Mouse (Mus musculus): ENCODE data around the gene Notch2. TPM values are rescaled to one million over a fixed set of nuclear protein-coding genes. Genes with fewer than 3 reads are reported as not detected.
"Not testable (repeated sequence)": the region's sequence is repeated elsewhere in the genome, so short reads cannot be mapped to it uniquely, and the experiment has no call there.

Gene Notch2
- polyA plus RNA-seq, 1 experiment from 2014 or later: 7.9 TPM

DNA sequence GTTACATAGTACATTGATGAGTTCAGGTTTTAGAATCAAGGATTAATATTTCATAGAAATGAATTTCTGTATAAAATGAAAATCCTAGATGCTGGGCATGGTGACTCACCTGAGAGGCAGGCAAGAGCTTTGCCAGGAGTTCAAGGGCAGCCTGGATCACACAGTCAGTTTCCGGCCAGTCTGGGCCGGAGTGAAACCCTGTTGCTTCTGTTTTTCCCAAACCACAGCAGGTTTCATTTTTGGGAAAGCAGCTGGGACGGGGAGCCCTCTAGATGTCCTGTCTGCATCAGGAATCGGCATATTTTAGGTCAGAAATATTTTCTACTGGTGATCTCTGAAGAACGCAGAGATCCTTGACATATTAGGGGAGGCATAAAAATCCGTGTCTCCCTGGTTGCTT, 29.0 kb downstream of the Notch2 start:
- Histone ChIP-seq H3K27ac (ENCODE audit: low read length) (peak overlapping the region; percentile 8), H3K9me3 (replicated peaks; ENCODE audit: control insufficient read depth, low read length) (no peaks in the 10 kb centered on the region), H3K4me3 (ENCODE audit: low read depth, low read length) (no peak overlapping the region), H3K9ac (ENCODE audit: low read depth, low read length) (no peak overlapping the region), H3K27me3 (ENCODE audit: control insufficient read depth, insufficient read depth, low read depth, low read length) (no peaks in the 10 kb centered on the region), H3K4me2 (ENCODE audit: low read depth, low read length) (no peak overlapping the region), H3K36me3 (ENCODE audit: control insufficient read depth, insufficient read depth) (no peaks in the 10 kb centered on the region), H3K4me1 (ENCODE audit: control insufficient read depth, low read depth, low read length) (peaks cover 33% of the 10 kb centered on the region)
- ATAC-seq (ENCODE audit: low read depth): no peak
- WGBS (ENCODE audit: insufficient replicate concordance): 77% methylated on average over 6 of the region's 6 CpGs

DNA sequence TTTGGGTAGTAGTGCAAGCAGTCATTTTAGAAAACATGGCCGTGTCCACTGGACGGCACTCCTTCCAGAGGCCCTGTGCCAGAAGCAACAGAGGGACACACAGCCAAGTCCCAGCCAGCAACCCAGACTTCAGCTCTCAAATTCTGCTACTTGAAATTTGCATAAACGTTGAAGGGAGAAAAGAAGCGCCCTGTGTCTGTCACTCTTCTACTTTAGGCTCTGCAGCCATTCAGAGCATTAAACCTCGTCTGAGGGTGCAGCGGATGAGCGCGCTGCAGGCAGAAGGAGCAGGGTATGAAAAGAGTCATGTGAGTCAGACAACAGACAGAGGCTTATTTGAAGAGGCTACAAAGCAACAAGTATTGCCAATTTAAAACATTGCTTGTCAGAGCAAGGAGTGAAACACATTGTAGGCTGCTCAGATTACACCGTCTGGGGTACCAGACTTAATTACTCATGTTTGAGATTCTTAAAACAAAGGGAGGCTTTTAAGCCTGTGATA, 29.7 kb downstream of the Notch2 start:
- 66% methylated on average over 9 of the region's 9 CpGs for WGBS (ENCODE audit: insufficient replicate concordance)
- Histone ChIP-seq H3K4me2 (ENCODE audit: low read depth, low read length) (no peak overlapping the region), H3K27ac (ENCODE audit: low read length) (peak overlapping the region; percentile 57), H3K9ac (ENCODE audit: low read depth, low read length) (0 out of 2 replicates have a peak overlapping the region, but pooled peaks have one; percentile 18), H3K27me3 (ENCODE audit: control insufficient read depth, insufficient read depth, low read depth, low read length) (no peaks in the 10 kb centered on the region), H3K9me3 (replicated peaks; ENCODE audit: control insufficient read depth, low read length) (no peaks in the 10 kb centered on the region), H3K4me3 (ENCODE audit: low read depth, low read length) (no peak overlapping the region), H3K36me3 (ENCODE audit: control insufficient read depth, insufficient read depth) (no peaks in the 10 kb centered on the region), H3K4me1 (ENCODE audit: control insufficient read depth, low read depth, low read length) (peaks cover 33% of the 10 kb centered on the region)
- no peak for ATAC-seq (ENCODE audit: low read depth)

DNA sequence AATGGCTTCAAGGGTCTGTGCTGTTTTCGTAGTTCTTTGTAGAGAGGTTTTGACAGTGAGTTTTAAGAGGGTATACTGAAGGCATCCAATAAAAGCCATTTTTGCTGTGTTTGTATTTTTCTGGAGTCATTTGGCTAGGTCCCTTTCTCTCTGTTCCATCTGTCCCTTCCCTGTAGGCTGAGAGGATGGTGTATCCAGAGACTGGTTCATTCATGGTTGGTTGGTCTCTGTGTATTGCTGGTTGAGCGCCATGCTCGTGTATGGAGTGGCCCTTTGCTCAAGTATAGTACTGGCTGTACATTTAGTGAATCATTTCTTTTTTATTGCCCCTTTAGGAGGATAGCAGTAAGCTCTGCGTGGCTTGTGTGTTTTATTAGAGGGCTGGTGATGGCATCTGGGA, 30.3 kb downstream of the Notch2 start:
- H3K27ac ChIP-seq (ENCODE audit: low read length): peak overlapping the region; percentile 57
- no peaks in the 10 kb centered on the region for H3K9me3 ChIP-seq (replicated peaks; ENCODE audit: control insufficient read depth, low read length)
- peaks cover 33% of the 10 kb centered on the region for H3K4me1 ChIP-seq (ENCODE audit: control insufficient read depth, low read depth, low read length)
- 73% methylated on average over 4 of the region's 4 CpGs for WGBS (ENCODE audit: insufficient replicate concordance)
- no peak overlapping the region for H3K9ac ChIP-seq (ENCODE audit: low read depth, low read length)
- H3K36me3 ChIP-seq (ENCODE audit: control insufficient read depth, insufficient read depth): no peaks in the 10 kb centered on the region
- no peak for ATAC-seq (ENCODE audit: low read depth)
- H3K27me3 ChIP-seq (ENCODE audit: control insufficient read depth, insufficient read depth, low read depth, low read length): no peaks in the 10 kb centered on the region
- no peak overlapping the region for H3K4me3 ChIP-seq (ENCODE audit: low read depth, low read length)
- no peak overlapping the region for H3K4me2 ChIP-seq (ENCODE audit: low read depth, low read length)

DNA sequence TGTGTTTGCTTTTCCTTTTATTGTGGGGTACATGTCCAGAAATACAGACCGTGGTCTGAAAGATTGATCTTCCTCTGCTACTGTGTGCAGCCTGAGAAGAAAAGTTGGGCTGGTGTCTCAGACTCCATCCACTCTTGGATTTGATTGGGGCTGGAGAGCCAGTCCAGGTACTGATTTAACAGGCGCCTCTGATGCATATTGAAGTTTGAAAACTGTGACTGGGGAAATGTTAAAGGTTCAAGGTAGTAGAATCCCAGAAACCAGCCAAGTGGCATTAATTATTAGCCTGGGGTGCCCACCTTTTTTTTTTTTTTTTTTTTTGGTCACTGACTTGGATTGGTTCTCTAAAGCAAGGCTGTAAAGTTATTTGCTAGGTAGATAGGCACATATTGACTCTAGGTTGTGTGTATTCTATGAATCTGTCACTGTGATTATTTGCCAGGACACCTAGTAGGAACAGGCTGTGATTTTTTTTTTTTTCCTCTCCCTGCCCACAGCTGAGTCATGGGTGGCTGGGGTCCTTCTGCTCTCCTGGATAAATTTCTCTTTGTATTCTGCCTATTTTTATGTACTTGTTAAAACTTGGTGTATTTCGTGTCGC, 31.5 kb downstream of the Notch2 start:
- H3K27me3 ChIP-seq (ENCODE audit: control insufficient read depth, insufficient read depth, low read depth, low read length): no peaks in the 10 kb centered on the region
- peak; percentile 72 for ATAC-seq (ENCODE audit: low read depth)
- peak overlapping the region; percentile 78 for H3K27ac ChIP-seq (ENCODE audit: low read length)
- H3K36me3 ChIP-seq (ENCODE audit: control insufficient read depth, insufficient read depth): no peaks in the 10 kb centered on the region
- no peak overlapping the region for H3K9ac ChIP-seq (ENCODE audit: low read depth, low read length)
- no peak overlapping the region for H3K4me2 ChIP-seq (ENCODE audit: low read depth, low read length)
- H3K4me3 ChIP-seq (ENCODE audit: low read depth, low read length): no peak overlapping the region
- 66% methylated on average over 4 of the region's 4 CpGs for WGBS (ENCODE audit: insufficient replicate concordance)
- H3K9me3 ChIP-seq (replicated peaks; ENCODE audit: control insufficient read depth, low read length): no peaks in the 10 kb centered on the region
- peaks cover 28% of the 10 kb centered on the region for H3K4me1 ChIP-seq (ENCODE audit: control insufficient read depth, low read depth, low read length)

DNA sequence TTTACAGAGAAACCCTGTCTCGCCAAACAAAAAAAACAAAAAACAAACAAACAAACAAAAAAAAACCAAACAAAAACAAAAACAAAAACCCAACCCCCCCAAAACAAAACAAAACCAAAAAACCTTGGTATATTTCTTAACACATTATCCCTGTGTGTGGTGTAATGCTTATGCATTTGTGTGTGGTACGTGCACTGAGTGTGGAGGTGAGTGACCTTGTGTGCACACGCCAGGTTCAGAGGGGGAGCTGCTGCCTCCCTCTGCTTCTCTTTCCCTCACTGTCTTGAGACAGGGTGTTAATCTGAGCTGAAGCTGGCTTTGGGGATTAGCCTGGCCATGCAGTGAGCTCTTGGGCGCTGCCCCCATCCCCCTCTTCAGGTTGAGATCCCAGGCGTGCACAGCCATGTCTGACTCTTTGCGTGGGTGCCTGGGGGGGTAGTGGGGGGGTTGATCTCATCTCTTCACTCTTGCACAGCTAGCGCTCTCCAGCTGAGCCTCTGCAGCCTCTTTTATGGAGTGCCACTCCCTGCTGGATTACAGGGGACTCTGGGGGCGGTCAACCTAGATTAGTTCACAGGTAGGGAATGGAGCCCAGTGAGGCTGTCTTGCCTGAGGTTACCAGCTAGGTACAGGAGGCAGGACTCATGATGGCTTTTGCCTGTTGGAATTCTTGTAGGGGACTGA, 32.3 kb downstream of the Notch2 start:
- H3K36me3 ChIP-seq (ENCODE audit: control insufficient read depth, insufficient read depth): no peaks in the 10 kb centered on the region
- H3K27me3 ChIP-seq (ENCODE audit: control insufficient read depth, insufficient read depth, low read depth, low read length): no peaks in the 10 kb centered on the region
- peak overlapping the region; percentile 3 for H3K4me2 ChIP-seq (ENCODE audit: low read depth, low read length)
- ATAC-seq (ENCODE audit: low read depth): peak; percentile 51
- no peaks in the 10 kb centered on the region for H3K9me3 ChIP-seq (replicated peaks; ENCODE audit: control insufficient read depth, low read length)
- H3K9ac ChIP-seq (ENCODE audit: low read depth, low read length): no peak overlapping the region
- peak overlapping the region; percentile 78 for H3K27ac ChIP-seq (ENCODE audit: low read length)
- H3K4me1 ChIP-seq (ENCODE audit: control insufficient read depth, low read depth, low read length): peaks cover 27% of the 10 kb centered on the region
- 51% methylated on average over 8 of the region's 8 CpGs for whole genome bisulfite sequencing (ENCODE audit: insufficient replicate concordance)
- no peak overlapping the region for H3K4me3 ChIP-seq (ENCODE audit: low read depth, low read length)

DNA sequence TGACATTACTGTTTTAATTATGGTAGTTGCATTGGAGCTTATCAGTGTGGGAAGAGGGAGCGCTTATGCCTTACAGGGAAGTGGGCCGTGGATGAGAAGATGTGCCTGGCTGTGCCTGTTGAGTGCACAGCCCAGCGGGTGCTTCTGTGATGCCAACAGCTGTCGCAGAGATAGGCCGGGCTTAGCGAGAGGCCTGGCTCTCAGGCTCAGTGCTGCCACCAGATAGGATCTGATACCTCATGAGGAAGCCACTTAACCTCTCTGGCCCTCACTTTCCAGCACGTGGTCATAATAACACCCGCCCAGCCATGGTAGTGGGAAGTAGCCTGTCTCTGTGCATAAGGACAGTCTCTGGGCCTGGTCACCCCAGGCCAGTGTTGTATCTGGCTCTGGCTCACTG, 33.0 kb downstream of the Notch2 start:
- no peaks in the 10 kb centered on the region for H3K9me3 ChIP-seq (replicated peaks; ENCODE audit: control insufficient read depth, low read length)
- H3K4me1 ChIP-seq (ENCODE audit: control insufficient read depth, low read depth, low read length): peaks cover 27% of the 10 kb centered on the region
- H3K36me3 ChIP-seq (ENCODE audit: control insufficient read depth, insufficient read depth): no peaks in the 10 kb centered on the region
- peak; percentile 68 for ATAC-seq (ENCODE audit: low read depth)
- H3K9ac ChIP-seq (ENCODE audit: low read depth, low read length): no peak overlapping the region
- H3K4me2 ChIP-seq (ENCODE audit: low read depth, low read length): peak overlapping the region; percentile 3; the same call in 1 of the 2 replicates
- peak overlapping the region; percentile 78 for H3K27ac ChIP-seq (ENCODE audit: low read length)
- 9% methylated on average over 8 of the region's 8 CpGs for WGBS (ENCODE audit: insufficient replicate concordance)
- no peaks in the 10 kb centered on the region for H3K27me3 ChIP-seq (ENCODE audit: control insufficient read depth, insufficient read depth, low read depth, low read length)
- no peak overlapping the region for H3K4me3 ChIP-seq (ENCODE audit: low read depth, low read length)

DNA sequence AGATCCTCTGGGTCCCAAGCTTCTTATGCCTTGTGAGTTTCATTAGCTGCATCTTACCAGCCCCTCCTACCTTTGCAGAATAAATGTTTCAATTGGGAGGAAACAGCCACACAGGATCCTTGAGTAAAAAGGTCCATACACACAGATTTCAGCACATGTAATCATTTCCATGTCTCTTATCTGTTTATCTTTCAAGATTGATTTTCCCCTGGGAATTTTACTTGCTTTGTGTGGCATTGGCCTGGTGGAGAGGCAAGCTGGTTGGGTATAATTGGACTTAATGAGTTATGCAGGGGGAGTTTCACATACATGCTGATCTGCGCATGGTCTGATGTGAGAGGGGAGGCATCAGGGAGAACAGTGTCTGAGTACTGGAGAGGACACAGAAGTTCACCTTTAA, 36.3 kb downstream of the Notch2 start:
- Histone ChIP-seq H3K9ac (ENCODE audit: low read depth, low read length) (no peak overlapping the region), H3K4me2 (ENCODE audit: low read depth, low read length) (no peak overlapping the region)
- 91% methylated on average over 1 of the region's 1 CpGs for WGBS (ENCODE audit: insufficient replicate concordance)

DNA sequence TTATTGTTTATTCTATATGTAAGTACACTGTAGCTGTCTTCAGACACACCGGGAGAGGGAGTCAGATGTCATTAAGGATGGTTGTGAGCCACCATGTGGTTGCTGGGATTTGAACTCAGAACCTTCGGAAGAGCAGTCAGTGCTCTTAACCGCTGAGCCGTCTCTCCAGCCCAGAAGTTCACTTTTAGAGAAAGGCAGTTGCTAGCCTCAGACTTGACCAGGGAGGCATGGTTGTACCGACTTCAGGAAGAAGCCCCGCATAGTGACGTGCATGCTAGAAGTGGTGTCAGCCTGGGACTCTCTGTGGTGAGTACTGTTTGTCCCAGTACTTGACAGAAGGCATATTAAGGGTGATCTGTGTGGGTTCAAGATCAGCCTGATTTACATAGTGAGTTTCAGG, 36.8 kb downstream of the Notch2 start:
- not testable (repeated sequence) for H3K27me3 ChIP-seq (ENCODE audit: control insufficient read depth, insufficient read depth, low read depth, low read length); H3K4me2 ChIP-seq (ENCODE audit: low read depth, low read length); ATAC-seq (ENCODE audit: low read depth); H3K4me3 ChIP-seq (ENCODE audit: low read depth, low read length); H3K27ac ChIP-seq (ENCODE audit: low read length); H3K9ac ChIP-seq (ENCODE audit: low read depth, low read length); H3K36me3 ChIP-seq (ENCODE audit: control insufficient read depth, insufficient read depth); H3K9me3 ChIP-seq (replicated peaks; ENCODE audit: control insufficient read depth, low read length)
- WGBS (ENCODE audit: insufficient replicate concordance): 88% methylated on average over 7 of the region's 7 CpGs
- H3K4me1 ChIP-seq (ENCODE audit: control insufficient read depth, low read depth, low read length): peaks cover 27% of the 10 kb centered on the region

More for the DNA sequence above, 36.3 kb downstream of the Notch2 start:
- H3K27ac ChIP-seq (ENCODE audit: low read length): no peak overlapping the region
- ATAC-seq (ENCODE audit: low read depth): no peak
- no peak overlapping the region for H3K4me3 ChIP-seq (ENCODE audit: low read depth, low read length)
- H3K36me3 ChIP-seq (ENCODE audit: control insufficient read depth, insufficient read depth): no peaks in the 10 kb centered on the region
- peaks cover 23% of the 10 kb centered on the region for H3K4me1 ChIP-seq (ENCODE audit: control insufficient read depth, low read depth, low read length)
- no peaks in the 10 kb centered on the region for H3K27me3 ChIP-seq (ENCODE audit: control insufficient read depth, insufficient read depth, low read depth, low read length)
- no peaks in the 10 kb centered on the region for H3K9me3 ChIP-seq (replicated peaks; ENCODE audit: control insufficient read depth, low read length)

Measured in liver, embryonic 16.5 days (tissue).